Mouse (Mus musculus): Measurements from ENCODE around the gene Rtn1.

The Rtn1 gene

DNA sequence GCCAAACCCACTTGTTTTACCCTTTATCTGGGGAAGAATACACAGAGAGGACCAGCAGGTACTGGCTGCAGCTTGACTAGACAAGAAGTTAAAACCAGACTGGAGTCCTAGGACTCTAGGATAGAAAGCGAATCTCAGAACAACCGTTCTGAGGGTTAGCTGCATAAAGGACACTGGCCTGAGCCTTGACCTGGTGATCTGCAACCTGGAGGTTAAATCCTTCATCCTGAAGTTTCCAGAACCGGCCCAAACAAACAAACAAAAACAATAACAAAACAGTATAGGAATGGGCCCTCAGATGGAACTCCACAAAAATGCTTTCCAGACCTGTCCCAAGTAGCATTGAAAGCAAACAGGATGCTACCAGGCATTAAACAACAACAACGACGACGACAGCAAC is at the start of gene Rtn1:
Rtn1 (minus strand) TSS at position 101 of the 400 bp plus-strand sequence.
- no peak for DNase-seq (ENCODE audit: low spot score)

DNA sequence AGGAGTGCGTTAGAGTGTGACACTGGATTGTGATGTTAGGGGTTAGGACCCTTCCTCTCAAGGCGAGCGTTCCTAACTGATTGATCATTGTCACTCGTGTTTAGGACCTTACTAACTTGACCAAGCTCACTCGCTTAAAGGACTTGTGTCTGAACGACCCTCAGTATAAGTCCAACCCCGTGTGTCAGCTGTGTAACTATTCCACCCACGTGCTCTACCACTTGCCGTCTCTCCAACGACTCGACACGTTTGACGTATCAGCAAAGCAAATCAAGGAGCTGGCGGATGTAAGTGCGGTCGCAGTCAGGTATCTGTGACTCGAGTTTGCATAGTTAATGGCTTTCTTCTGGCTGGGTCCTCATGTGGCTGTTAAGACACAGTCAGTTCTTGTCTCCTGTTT is 45.1 kb upstream of the Rtn1 start:
- no peak for DNase-seq (ENCODE audit: low spot score)

DNA sequence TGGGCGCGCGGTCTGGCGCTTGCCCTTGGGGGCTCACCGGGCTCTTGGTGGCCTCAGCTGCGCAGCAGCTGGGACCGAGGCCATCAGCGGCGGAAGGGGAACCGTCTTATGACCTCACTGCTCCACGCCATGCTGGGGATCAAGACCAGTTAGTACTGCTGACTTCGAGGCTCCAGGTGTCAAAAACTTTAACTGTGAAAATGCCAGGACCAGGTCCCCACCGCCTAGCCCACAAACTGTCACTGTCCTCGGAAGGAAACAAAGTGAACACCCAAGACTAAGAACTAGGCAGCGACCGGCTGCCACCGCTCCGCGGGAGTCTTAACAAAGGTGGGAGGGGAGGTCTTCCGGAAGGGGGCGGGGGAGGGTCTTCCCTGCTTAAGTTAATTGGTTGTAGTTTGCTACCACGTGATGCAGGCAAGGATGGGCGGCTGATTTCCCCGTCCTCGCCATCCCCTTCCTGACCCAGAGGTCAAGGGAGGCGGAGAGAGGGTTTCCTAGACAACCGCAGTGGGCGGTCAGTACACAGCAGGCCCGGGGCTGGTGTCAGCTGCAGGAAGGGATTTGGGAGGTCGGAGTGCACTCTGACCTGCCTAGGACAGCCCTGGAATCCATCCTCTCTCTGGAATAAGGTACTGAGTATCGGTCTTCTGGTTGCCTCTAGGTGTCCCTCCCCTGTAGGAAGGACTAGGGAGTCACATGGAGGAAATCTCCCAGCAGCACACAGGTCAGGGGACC is 33.2 kb upstream of the Rtn1 start, which contains the start of gene Lrrc9:
Lrrc9 (plus strand) TSS at position 28 of the 738 bp plus-strand sequence.
- DNase-seq (ENCODE audit: low spot score), result peak; percentile 23

DNA sequence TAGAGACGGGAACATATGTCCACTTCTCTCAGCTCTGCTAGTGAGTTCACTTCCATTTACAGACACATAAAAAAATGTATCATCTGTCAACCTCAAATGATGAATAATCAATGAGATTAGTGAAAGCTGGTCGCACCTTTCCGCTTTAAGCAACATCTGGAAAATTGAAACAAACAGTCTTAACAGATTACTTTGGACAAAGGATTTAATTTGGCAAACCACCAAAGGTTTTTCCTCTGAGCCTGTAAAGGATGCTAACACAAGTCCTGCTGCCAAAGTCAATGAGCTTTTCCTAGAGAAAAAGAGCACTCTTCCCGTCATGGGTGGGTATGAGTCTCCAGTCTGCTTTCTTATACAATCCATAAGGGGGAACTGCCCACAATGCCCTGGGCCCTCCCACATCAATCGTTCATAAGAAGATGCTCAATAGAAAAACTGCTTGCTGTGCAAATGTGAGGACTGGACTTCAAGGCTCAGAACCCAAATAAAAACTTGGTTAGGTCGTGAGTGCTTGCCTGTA is 30.2 kb upstream of the Rtn1 start:
- DNase-seq (ENCODE audit: low spot score), result no peak

DNA sequence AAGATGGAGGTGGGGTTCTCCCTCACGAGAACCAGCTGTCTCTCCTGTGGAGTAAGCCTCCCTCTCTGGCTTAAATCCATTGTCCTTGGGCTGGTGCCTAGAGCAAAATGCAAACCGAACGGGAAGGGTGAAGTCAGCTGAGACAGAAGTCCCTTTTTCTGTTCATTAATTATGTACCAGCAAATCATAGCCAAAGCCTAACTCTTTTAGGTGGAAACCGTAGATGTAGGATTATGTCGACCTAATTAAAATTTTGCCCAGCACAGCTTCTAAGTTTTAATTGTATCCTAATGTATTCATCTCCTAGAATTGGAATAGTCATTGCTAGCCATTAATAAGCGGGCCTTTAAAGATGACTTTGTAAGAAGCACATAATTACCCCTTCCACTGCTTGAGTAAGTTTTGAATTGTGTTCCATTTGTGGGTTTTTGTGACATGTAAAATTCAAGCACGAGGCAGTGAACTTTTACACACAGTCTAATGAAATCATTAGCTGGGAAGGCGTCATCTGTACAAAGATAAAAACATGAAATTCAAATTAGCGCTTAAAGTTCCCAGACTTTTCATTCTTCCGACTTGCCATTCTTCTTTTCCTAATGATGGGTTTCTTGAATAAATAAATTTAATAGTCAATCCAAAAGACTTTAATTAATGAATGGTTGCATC is 29.0 kb upstream of the Rtn1 start:
- DNase-seq (ENCODE audit: low spot score), result no peak

DNA sequence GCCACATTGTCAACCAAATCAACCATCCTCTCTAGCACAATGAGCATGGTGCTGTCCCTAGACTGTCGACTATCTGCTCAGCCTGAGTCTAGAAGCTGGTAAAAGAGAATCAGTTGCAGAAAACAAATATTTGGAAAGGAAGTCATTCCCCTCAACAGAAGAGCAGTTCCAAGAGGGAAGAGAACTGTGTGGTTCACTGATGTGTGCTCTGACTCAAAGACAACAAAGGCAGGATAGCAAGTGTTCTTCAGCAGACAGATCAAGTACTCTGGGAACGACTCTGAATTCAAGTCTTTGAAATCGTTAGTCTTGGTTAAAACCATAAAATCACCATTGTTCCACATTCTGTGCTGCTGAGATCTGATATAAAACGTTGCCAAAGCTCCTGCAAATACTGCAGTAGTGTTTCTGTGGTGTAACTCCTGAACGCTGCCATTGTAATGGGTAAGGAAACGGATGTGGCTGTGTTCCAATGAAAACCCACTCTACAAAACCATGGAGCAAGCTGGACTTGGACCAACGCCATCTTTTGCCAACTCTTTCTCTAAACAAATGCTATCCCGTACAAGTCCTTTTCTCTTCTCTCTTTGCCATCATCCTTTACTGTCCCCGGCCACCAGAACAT is 24.5 kb upstream of the Rtn1 start:
- DNase-seq (ENCODE audit: low spot score), result peak; percentile 33

DNA sequence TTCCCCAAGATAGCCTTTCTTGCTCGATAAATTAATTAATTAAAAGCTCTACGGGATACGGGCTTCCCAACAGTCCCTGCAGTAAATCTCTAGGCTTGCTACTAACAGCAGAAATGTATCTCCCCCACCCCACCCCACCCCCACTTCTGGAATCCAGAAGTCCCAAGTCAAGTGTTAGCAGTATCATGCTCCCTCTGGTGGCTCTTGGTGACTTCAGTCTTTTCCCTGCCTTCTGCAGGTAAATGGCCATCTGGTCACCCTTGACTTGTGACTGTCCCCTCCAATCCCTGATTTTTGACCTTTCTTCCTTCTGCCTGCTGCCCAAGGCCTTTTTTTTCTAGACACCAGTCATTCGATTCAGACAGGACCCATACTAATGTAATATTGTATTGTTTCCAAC is 23.4 kb upstream of the Rtn1 start:
- no peak for DNase-seq (ENCODE audit: low spot score)

DNA sequence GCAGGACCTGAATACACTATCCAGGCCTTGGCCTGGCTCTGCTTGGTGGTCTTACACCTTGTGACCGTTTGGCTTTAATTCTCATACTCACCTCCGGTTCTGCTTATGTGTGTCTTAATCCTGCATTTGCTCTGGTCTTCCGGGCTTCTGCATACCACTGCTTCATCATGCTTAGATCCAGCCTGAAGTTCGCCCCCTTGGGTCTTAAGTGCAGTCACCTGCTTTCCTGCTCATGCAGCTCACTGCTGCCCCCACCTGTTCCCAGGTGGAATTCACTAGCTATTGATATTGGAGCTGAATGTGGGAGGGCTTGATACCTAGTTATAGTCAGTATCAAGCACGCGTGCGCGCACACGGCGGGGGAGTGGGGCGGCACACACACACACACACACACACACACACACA is 18.9 kb upstream of the Rtn1 start:
- DNase-seq (ENCODE audit: low spot score), result peak; percentile 47

DNA sequence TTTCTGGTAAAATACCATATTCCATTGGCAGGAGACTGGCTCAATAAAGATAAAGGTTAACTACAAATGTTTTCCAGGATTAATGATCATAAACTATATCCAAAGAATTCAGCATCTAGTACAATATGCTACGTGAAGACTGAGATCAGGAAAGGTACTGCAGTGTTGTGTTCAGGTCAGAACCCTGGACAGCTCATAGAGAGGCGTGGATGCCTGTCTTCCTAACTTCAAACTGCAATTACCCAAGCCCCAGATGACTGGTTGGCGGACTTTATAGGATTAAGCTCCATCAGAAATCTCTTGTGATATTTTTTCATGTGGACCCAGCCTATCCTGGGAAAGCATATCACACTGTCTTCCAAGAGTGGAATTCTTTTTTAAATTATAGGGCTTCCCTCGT is 13.8 kb upstream of the Rtn1 start:
- no peak for DNase-seq (ENCODE audit: low spot score)

DNA sequence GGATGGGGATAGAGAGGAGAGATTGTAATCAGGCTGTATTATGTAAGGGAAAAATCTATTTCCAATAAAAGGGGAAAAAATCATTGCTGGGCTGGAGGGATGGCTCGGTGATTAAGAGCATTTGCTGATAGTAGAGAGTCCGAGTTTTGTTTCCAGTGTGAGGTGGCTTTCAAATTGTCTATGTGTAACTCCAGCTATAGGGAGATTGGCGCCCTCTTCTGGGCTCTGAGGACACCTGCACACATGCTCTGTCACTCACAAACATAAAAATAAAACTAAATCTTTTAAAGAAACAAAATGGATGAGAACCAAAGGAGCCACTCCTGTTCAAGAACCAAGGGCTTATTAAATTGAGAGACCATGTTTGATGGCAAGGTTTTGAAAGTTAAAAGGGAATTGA is 8.9 kb upstream of the Rtn1 start:
- no peak for DNase-seq (ENCODE audit: low spot score)

DNA sequence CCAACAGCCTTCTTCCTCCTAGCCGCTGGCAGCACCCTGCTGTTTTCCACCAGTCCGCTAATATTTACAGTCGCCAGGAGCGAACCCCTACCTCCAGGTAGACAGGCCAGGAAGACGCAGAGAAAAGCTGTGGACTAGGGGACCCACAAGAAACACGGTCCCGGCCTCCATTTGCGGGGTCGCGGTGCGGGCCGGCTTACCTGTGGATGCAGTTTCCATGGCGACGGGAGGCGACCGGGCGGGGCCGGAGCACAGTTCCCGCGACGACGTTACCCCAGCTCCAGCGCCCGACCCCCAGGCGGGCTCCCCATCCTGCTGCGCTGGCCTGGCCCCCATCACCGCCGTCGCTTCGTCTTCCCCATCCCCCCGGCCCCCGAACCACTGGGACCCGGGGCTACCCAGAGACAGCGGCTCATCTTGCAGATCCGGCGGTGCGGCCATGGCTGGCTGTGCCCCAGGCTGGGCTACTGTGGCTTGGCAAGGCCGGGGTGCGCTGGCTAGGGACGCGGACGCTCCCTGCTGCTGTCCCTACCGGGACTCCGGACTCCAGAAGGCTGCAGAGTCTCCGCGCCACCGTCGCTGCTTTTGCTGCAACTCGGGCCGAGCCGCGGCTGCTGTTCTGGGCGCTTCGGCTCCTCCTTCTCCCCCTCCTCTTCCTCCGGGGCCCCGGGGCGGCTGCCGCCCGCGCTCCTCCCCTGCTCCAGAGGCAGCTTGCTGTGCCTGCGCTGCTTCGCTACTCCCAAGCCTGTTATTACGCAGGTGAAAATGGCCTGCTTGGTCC is 553 bp downstream of the Rtn1 start:
- peak; percentile 16 for DNase-seq (ENCODE audit: low spot score)

DNA sequence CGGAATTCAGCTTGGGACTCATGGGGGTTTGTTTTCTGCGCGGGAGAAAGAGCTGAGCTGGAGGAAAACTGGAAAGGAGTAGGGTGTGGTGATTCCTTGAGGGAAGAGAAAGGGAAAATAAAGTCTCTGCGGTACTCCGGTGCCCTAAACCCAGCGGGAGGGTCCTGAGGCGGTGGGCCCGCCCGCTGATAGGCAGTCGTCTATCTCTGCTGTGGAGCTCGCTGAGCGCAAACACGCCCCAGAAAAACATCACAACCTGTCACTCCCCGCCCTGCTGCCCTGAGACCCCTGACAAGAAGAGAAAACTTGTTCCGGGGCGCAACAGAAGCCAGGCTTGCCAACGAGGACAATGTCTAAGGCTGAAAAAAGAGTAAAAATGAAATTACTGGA is 1.1 kb downstream of the Rtn1 start:
- DNase-seq (ENCODE audit: low spot score), result no peak

DNA sequence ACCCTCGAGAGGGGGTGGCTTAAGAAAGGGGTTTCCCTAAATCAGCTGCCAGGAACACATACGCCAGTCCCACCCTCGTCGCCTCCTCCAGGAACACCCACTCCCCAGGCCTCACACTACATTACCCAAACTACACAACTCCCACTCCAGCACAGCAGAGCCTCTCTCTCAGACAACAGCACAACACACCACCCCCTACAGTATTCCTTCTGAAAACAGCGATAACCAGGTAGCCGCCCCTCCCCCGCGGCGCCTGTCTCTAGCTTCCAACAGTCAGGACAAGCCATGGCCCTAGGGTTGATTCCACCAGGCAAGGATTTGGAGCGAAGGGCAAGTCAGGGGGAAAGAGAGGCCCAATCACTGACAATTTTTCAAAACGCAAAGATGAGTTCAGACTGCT is 1.7 kb downstream of the Rtn1 start:
- DNase-seq (ENCODE audit: low spot score), result no peak

DNA sequence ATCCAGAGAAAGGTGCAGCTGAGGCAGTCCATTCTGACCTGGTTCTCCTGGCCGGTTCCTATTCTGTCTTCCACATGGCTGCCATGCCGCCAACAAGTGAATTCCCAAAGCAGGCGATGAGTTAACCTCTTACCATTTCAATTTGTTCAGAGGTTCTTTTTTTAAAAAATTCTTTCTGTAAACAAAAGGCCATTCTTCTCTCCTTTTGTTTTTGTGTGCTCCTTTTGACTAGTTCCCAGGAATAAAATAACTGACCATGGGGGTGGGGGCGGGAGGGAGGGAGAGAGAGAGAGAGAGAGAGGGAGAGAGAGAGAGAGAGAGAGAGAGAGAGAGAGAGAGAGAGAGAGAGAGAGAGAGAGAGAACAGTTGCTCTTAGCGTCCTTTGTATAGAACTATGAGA is 3.8 kb downstream of the Rtn1 start:
- no peak for DNase-seq (ENCODE audit: low spot score)

DNA sequence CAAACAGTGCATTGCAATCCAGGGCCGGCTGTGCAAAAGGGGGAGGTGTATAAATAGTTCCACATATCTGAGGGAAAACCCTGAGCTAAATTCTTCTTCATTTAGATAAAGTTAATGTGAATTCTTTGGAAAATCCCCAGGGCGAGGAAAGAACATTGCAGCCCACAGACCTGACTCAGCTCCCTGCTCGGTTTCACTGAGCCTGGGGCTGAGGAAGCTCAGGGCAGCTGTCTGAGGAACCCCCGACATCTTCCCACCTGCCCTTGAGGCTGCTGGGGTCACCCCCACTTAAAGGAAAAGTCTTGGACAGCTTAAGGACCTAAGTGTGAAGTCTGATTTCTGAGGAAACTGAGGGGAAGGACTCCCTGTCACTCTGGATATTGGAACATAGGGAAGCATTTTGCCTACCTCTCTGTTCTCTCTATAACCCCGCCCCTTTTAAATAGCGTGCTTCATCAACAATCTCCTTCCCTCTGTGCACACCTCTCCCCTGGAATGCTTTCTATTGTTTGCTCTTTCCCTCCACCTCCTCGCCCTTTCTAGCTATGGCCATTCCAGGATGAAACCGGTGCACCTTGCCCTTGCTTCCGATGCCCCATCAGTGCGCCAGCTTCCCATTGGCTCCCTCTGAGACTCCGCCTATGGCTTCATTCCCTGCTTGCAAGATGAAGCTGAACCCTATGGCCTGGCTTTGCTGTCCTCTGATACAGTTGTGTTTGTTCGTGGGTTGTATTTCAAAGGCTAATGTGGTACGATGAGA is 15.6 kb downstream of the Rtn1 start:
- DNase-seq (ENCODE audit: low spot score), result no peak

DNA sequence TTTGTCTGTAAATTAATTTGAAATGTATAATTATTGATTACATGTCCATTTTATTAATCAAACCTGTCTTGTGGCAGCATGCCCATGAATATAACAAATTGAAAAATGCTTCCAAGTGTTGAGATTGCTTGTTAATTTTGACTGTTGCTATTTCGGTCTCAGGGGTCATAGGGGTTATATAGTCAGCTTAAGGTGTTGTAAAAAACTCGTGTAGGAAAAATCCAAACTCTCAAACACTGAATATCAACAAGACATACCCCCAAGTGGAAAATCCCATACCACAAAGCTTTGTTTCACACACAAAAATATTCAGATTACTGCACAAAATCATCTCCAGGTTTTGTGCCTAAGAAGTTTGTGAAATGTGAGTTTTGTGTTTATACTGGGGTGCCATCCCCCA is 18.5 kb downstream of the Rtn1 start:
- no peak for DNase-seq (ENCODE audit: low spot score)

DNA sequence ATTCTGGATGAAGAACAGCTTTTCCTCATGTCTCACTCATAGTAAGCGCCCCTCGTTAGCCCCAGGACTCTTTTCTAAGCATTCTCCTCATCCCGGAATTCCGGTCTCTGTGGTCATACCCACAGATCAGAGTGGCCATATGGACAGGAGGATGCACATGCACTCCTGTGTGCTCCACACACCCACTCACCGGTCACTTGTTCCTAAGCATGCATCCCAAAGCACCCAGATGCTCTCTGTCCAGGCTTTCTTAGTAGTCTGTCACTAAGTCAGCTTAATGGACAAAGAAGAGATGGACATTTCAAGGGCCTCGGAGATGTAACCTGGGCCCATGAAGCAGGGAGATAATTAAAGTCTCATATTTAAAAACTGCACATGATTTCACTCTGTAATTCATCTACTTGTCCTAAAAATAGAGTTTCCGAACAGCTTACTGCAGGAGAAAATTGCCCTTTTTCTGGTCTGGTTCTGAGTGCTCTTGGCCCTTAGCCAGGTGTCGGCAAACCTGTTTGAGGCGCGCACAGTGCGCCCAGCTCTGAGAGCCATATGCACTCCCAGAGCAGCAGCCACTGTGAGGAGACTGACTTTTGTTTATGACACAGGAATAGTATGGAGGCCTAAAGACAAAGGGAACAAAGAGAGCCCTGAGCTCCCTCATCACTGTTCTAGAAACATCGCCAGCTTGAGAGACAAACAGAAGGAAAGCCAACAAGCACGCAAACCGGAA is 19.3 kb downstream of the Rtn1 start:
- DNase-seq (ENCODE audit: low spot score), result no peak

DNA sequence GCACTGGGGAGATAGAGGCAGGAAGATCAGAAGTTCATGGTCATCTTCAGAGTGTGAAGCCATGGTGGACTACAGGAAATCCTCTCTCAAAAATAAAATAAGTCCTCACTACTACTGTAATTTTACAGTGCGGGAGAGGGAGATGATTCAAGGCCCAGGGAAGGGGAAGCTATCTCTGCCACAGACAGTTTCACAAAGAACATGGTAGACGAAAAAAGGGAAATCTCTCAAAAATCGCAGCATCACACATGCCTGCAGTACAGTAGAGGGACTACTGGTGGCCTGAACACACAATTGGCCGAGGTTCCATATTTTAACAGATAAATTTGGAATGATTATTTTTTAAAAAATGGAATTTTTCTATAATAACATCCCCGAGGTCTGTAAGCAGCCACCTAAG is 20.0 kb downstream of the Rtn1 start:
- no peak for DNase-seq (ENCODE audit: low spot score)

DNA sequence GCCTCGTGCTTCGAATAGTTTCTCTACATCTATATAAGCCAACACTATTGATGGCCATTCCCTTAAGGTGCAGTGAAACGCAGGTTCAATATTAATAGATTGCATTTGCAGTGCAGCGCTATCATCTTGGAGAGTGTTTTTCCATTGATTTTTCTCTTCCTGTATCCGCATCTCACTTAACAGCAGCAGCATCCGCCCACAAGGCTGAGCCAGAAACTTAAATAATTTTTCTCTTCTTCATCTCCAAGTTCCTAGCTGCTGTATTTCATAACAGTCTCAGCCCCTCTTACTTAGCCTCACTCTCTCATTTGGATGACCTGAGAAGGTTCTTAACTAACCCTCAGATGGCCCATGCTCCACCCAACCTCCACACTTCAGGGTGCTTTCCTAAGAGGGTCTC is 20.7 kb downstream of the Rtn1 start:
- DNase-seq (ENCODE audit: low spot score), result no peak

DNA sequence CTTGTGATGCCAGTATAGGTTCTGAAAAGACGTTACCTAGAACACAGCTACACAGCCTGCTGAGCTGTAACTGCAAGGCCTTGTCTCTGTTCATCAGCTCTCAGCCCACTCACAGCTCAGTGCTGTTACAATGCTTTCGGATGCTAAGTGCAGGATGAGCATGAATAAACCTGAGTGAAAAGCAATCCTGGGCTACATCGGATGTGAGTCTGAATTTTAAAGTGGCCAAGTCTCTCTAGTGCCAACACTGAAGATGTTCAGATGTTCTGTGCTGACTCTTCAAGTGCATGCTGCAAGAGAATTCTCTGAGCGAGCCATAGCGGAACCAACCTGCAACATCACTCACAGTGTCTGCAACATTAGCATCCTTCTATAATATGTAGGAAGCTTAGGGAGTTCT is 32.5 kb downstream of the Rtn1 start:
- no peak for DNase-seq (ENCODE audit: low spot score)

DNA sequence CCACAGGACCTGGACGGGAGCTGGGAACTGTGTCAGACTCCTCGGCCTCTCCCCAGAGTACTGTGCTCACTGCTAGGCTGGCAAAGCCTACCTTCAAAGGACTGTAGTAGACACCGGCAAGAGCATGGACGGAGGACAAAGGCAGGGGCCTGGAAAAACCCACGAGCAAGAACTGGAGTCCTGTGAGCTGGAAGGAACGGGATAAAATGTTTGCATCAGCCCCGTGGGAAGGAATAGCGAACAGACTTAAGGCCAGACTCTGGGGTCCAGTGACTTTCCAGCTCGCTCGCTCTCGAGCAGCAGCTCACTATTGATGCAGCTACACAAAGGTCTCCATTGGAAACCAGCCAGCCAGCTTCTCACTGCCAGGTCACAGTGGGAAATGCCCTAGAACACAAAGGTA is 34.0 kb downstream of the Rtn1 start:
- no peak for DNase-seq (ENCODE audit: low spot score)

Data from lung, postnatal 25 days (tissue).